Mouse (Mus musculus) ES-Bruce4 (cell line): ENCODE results near the gene Zfp771. TPM values are rescaled to one million over a fixed set of nuclear protein-coding genes. Genes with fewer than 3 reads are reported as not detected.

ENCODE experiments used
- H3K27ac ChIP-seq: 2 replicates; pipeline ENCODE4 v1.5.1; 2012; ENCODE audit warnings: low read length, inconsistent platforms; ENCODE audit not compliant: insufficient read depth
- H3K27me3 ChIP-seq: 2 replicates; pipeline ENCODE4 v1.6.1; 2012; ENCODE audit warnings: mild to moderate bottlenecking, low read length, inconsistent platforms; ENCODE audit not compliant: control insufficient read depth, poor library complexity, insufficient read depth, severe bottlenecking
- H3K36me3 ChIP-seq: 2 replicates; pipeline ENCODE4 v1.6.1; 2012; ENCODE audit warnings: inconsistent platforms, mild to moderate bottlenecking, low read length, moderate library complexity; ENCODE audit not compliant: control insufficient read depth, poor library complexity, insufficient read depth, severe bottlenecking
- H3K4me1 ChIP-seq: one replicate; pipeline ENCODE4 v1.8.1; 2011; ENCODE audit warnings: low read length; ENCODE audit not compliant: control insufficient read depth, insufficient read depth
- H3K4me3 ChIP-seq: 2 replicates; pipeline ENCODE4 v1.5.1; 2011; ENCODE audit warnings: low read depth, mild to moderate bottlenecking, low read length
- H3K9ac ChIP-seq: 2 replicates; pipeline ENCODE4 v1.6.1; 2012; ENCODE audit warnings: low read depth, mild to moderate bottlenecking, inconsistent platforms; ENCODE audit not compliant: poor library complexity, severe bottlenecking
- H3K9me3 ChIP-seq: replicated peaks from 2 replicates; pipeline ENCODE4 v1.6.1; 2012; ENCODE audit warnings: mild to moderate bottlenecking, low read length, inconsistent platforms; ENCODE audit not compliant: control insufficient read depth, poor library complexity, insufficient read depth, severe bottlenecking
- CTCF ChIP-seq: IDR thresholded peaks from one replicate; pipeline ENCODE4 v1.8.1; 2011; ENCODE audit warnings: low read depth, low read length
- EP300 ChIP-seq: IDR thresholded peaks from 2 replicates; pipeline ENCODE4 v1.6.1; 2011; ENCODE audit warnings: low read depth, low read length; ENCODE audit not compliant: insufficient read depth
- POLR2A ChIP-seq: IDR thresholded peaks from one replicate; pipeline ENCODE4 v1.8.1; 2011; ENCODE audit warnings: low read length; ENCODE audit not compliant: insufficient read depth
- polyA plus RNA-seq: library from polyadenylated mRNA; stranded (reverse); fragments of >200 nt; gene quantifications from 2 replicates; pipeline ENCODE4 v1.2.4, GENCODE M21; 2011; ENCODE audit warnings: low read depth; ENCODE audit not compliant: missing spikeins, insufficient read depth, insufficient read length

Zfp771 gene
- polyA plus RNA-seq, 1 experiment = 8.7 TPM

DNA sequence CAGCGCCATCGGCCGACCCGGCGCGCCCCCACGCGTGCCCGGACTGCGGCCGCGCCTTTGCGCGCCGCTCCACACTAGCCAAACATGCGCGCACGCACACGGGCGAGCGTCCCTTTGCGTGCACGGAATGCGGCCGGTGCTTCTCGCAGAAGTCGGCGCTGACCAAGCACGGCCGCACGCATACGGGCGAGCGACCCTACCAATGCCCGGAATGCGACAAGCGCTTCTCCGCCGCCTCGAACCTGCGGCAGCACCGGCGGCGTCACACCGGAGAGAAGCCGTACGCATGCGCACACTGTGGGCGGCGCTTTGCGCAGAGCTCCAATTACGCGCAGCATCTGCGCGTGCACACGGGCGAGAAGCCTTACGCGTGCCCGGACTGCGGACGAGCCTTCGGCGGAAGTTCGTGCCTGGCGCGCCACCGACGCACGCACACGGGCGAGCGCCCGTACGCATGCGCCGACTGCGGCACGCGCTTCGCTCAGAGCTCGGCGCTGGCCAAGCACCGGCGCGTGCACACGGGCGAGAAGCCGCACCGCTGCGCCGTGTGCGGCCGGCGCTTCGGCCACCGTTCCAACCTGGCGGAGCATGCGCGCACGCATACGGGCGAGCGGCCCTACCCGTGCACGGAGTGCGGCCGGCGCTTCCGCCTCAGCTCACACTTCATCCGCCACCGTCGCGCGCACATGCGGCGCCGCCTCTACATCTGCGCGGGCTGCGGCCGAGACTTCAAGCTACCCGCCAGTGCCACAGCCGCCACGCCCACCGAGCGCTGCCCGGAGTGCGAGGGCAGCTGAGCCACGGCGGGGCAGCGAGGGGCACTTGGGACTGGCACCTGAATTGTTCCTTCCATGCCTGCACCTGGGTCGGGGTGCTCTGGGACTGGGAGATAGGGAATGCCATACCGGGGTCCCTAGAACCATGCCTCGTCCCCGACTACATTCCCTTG, 10.0 kb downstream of the Zfp771 start:
- H3K4me1 ChIP-seq = peaks cover 2% of the 10 kb centered on the region
- TF ChIP-seq POLR2A = peak; percentile 74
- TF ChIP-seq EP300 = 0 out of 2 replicates have a peak, but pooled peaks have one; percentile 19
- no peak for TF ChIP-seq CTCF
- H3K36me3 ChIP-seq = peaks cover 23% of the 10 kb centered on the region
- H3K9me3 ChIP-seq = no peaks in the 10 kb centered on the region
- peak overlapping the region; percentile 52 for H3K9ac ChIP-seq
- H3K27ac ChIP-seq = peak overlapping the region; percentile 70
- peak overlapping the region; percentile 70 for H3K4me3 ChIP-seq
- no peaks in the 10 kb centered on the region for H3K27me3 ChIP-seq

DNA sequence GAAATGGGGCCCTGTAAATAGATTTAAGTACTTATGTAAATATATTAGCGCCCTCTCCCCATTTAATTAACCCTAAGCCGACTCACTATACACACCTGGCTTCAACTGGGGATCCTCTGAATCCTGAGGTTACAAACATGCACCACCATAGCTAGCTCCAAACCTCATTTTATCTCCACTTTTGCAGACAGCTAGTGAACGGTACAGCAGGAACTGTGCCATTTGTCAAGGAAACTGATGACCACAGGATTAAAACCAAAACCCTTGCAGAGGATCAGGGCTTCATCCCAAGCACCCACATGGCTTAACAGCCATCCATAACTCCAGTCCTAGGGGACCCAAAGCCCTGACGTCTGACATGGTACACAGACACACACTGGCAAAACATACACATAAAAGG, 10.9 kb downstream of the Zfp771 start:
- Histone ChIP-seq H3K9ac (peak overlapping the region; percentile 52), H3K36me3 (peaks cover 23% of the 10 kb centered on the region), H3K4me3 (peak overlapping the region; percentile 70), H3K9me3 (no peaks in the 10 kb centered on the region), H3K27ac (peak overlapping the region; percentile 70), H3K27me3 (no peaks in the 10 kb centered on the region), H3K4me1 (peaks cover 2% of the 10 kb centered on the region)
- TF ChIP-seq EP300 = no peak
- TF ChIP-seq POLR2A = no peak
- no peak for TF ChIP-seq CTCF

DNA sequence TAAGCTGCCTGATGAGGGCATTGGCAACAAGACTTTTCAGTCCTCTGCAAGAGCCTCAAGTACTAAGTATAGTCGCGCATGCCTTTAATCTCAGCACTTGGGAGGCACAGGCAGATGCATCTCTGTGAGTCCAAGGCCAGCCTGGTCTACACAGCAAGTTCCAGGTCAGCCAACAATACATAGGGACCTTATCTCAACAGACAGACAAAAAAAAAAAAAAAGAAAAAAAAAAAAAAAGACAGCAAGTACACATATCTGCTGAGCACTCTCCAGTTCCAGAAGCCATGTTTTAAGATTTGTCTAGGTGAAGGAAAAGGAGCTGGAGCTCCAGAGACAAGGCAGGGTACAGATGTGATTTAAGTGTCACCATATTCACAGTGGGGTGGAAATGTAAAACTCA, 11.9 kb downstream of the Zfp771 start:
- Histone ChIP-seq H3K27me3 (no peaks in the 10 kb centered on the region), H3K9ac (no peak overlapping the region), H3K27ac (no peak overlapping the region), H3K4me1 (peaks cover 2% of the 10 kb centered on the region), H3K36me3 (peaks cover 23% of the 10 kb centered on the region), H3K4me3 (no peak overlapping the region), H3K9me3 (no peaks in the 10 kb centered on the region)
- TF ChIP-seq POLR2A = no peak
- no peak for TF ChIP-seq EP300
- TF ChIP-seq CTCF = no peak

DNA sequence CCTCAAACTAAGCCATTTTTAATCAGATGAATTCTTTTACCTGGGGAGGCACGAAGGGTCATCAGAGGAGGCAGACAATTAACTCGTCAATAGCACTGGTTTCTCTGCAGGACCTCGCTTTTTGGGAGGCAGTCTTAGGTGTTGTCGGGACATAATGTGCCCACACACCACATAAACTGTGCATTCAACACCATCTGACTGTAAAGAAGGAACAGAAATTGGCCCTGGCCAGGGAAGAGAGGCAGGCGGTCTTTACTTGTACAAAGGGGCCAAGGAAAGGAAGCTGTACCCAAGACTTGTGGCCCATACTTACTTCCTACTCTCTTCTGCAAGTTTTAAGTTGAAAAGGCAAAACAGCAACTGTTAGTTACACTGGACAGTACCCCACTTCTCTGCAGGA, 12.4 kb downstream of the Zfp771 start:
- Histone ChIP-seq H3K4me1 (peaks cover 2% of the 10 kb centered on the region), H3K9ac (no peak overlapping the region), H3K27ac (no peak overlapping the region), H3K27me3 (no peaks in the 10 kb centered on the region), H3K36me3 (peaks cover 23% of the 10 kb centered on the region), H3K4me3 (no peak overlapping the region), H3K9me3 (no peaks in the 10 kb centered on the region)
- TF ChIP-seq EP300 = no peak
- no peak for TF ChIP-seq CTCF
- TF ChIP-seq POLR2A = no peak

DNA sequence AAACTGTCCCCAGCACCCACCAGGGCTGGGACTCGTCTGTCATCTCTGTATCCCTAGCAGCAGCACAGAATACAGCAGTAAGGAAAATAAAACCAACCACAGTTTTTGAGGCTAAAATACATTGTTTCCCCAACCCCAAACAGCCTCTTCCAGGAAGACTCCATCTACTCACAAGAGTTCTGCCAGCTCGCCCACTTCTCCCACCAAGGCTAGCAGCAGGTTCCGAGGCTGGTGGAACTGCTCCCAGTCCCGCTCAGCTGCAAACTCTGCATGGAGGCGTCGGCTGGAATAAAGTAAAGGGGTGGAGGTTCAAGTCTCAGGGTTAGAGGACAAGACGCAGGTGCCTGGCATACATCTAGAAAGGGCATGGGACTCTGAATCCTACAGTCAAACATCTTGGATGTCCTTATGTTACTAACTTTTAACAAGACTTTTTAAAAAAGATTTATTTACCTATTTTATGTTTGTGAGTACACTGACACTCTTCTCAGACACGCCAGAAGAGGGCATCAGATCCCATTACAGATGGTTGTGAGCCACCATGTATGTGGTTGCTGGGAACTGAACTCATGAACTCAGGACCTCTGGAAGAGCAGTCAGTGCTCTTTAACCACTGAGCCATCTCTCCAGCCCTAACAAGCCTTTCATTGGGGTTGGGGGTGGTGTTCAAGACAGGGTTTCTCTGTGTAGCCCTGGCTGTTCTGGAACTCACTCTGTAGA, 15.3 kb downstream of the Zfp771 start:
- no peak for TF ChIP-seq CTCF
- TF ChIP-seq EP300 = no peak
- TF ChIP-seq POLR2A = no peak
- H3K27ac ChIP-seq = no peak overlapping the region
- peaks cover 2% of the 10 kb centered on the region for H3K4me1 ChIP-seq
- H3K36me3 ChIP-seq = peaks cover 23% of the 10 kb centered on the region
- peak overlapping the region; percentile 88 for H3K9ac ChIP-seq
- H3K4me3 ChIP-seq = peak overlapping the region; percentile 92
- no peaks in the 10 kb centered on the region for H3K27me3 ChIP-seq
- H3K9me3 ChIP-seq = no peaks in the 10 kb centered on the region
